In the genomic region with DNA sequence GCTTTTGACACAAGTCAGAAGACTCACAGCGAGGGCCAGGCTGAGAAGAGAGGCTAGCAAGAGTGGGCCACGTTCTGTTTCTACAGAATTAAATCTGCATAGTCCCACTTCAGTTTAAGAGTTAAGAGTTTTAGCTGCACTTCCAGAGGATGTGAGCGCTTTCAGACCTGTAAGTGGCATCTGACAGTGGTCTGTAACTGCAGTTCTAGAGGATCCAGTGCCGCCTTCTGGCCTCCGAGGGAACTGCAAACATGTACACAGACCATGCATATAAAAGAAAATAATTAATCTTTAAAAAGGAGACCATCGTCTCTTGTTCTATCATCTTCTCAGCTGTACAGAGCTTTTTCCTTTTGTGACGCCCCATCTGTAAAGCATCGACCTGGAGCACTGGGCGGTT, we compare ENCODE assay signal across 9 mouse cellular contexts. TPM values are rescaled to one million over a fixed set of nuclear protein-coding genes. Genes with fewer than 3 reads are reported as not detected.
DNase-seq lines count a peak whose midpoint lies in the region; ATAC-seq and TF ChIP-seq lines count a peak whose summit lies in the region.
"Had no signal": no experiment of that assay in that cellular context is flagged by ENCODE, and none has a peak within 500 bp of the region (broad histone marks: within the 10 kb centered on the region; RNA-seq: fewer than 3 reads in every experiment).

No protein-coding gene starts in this region.

- peak; percentile 75 to 78 for DNase-seq in layer of hippocampus, postnatal 10 days (ENCODE audit: low spot score in 2 of 2)
- DNase-seq in layer of hippocampus, adult 9-11 months = no peak
- DNase-seq in Muller cell, postnatal 12 days (ENCODE audit: inconsistent ontology term) = peak; percentile 38
- peak; percentile 17 for DNase-seq in c-Kit-positive CD71-negative TER-119-negative erythroid progenitor cells, embryonic 14.5 days (ENCODE audit: low read depth)
- peak; percentile 68 for DNase-seq in forebrain, postnatal 0 days
- DNase-seq: liver, embryonic 13.5 days had no signal

- no peak overlapping the region for H3K4me3 ChIP-seq in forebrain, postnatal 0 days (ENCODE audit: low read depth, low read length)
- H3K4me3 ChIP-seq: liver, embryonic 13.5 days; stomach, embryonic 15.5 days had no signal

- H3K4me2 ChIP-seq in forebrain, postnatal 0 days (ENCODE audit: low read depth) = no peak overlapping the region
- H3K4me2 ChIP-seq: liver, embryonic 13.5 days; stomach, embryonic 15.5 days had no signal

- no peaks in the 10 kb centered on the region for H3K9me3 ChIP-seq in forebrain, postnatal 0 days (ENCODE audit: low read length)
- H3K9me3 ChIP-seq: liver, embryonic 13.5 days; stomach, embryonic 15.5 days had no signal

- H3K27me3 ChIP-seq in forebrain, postnatal 0 days (ENCODE audit: insufficient read depth, low read length) = no peaks in the 10 kb centered on the region
- H3K27me3 ChIP-seq: liver, embryonic 13.5 days; stomach, embryonic 15.5 days had no signal

- H3K36me3 ChIP-seq in forebrain, postnatal 0 days (ENCODE audit: insufficient read depth) = no peaks in the 10 kb centered on the region
- H3K36me3 ChIP-seq: liver, embryonic 13.5 days; stomach, embryonic 15.5 days had no signal

- H3K4me1 ChIP-seq in forebrain, postnatal 0 days (ENCODE audit: insufficient read depth) = no peaks in the 10 kb centered on the region
- H3K4me1 ChIP-seq: liver, embryonic 13.5 days; stomach, embryonic 15.5 days had no signal

- no peak overlapping the region for H3K27ac ChIP-seq in forebrain, postnatal 0 days (ENCODE audit: low read depth, low read length)
- H3K27ac ChIP-seq: liver, embryonic 13.5 days; stomach, embryonic 15.5 days had no signal

- 29% methylated on average over 9 of the region's 9 CpGs for WGBS in forebrain, postnatal 0 days

- peak; percentile 59; the same call in 1 of the 2 replicates for ATAC-seq in forebrain, postnatal 0 days
- ATAC-seq in megakaryocyte progenitor cell, adult 5-6 weeks (replicated peaks; ENCODE audit: poor library complexity) = 0 out of 2 replicates have a peak, but pooled peaks have one; percentile 52
- ATAC-seq in megakaryocyte, adult 5-6 weeks (ENCODE audit: poor library complexity, severe bottlenecking) = no peak

- H3K9ac ChIP-seq in forebrain, postnatal 0 days = no peak overlapping the region
- H3K9ac ChIP-seq: liver, embryonic 13.5 days; stomach, embryonic 15.5 days had no signal

- peak; percentile 83 for TF ChIP-seq CTCF in forebrain, postnatal 0 days (IDR thresholded peaks at IDR 0.05; ENCODE audit: low read depth)

RNA-seq across cellular contexts. Expression of a gene that starts 9.8 kb away (rescaled TPM):
- 100 to 1,000 TPM; 199 to 215 TPM for total RNA-seq in layer of hippocampus, postnatal 10 days (2021)
- total RNA-seq in forebrain, postnatal 0 days (2014; rRNA removed) = 114 and 134 TPM in 2 replicates
- polyA plus RNA-seq in forebrain, postnatal 0 days (2015; fragmentation: Nextera tagmentation; extraction: Ambion mirVana) = 19.8 and 27.2 TPM in 2 replicates
- total RNA-seq in megakaryocyte progenitor cell, adult 5-6 weeks (2015) = not detected in 2 replicates
- total RNA-seq in megakaryocyte progenitor cell, adult 5-6 weeks (2017) = not detected in 2 replicates
- total RNA-seq in megakaryocyte, adult 5-6 weeks (2015) = not detected in 2 replicates
- not detected in 2 replicates for total RNA-seq in megakaryocyte, adult 5-6 weeks (2017)

Comparison
In these comparisons a context has a peak if more than half of its experiments do, and no peak if none do; other contexts are left out.
1. RNA of a gene that starts 9.8 kb away (total RNA-seq): 199 to 215 TPM in layer of hippocampus, postnatal 10 days and 114 to 134 TPM in forebrain, postnatal 0 days; not detected in megakaryocyte progenitor cell, adult 5-6 weeks and not detected in megakaryocyte, adult 5-6 weeks; every median in the first group is over 100 times any median in the second.